In the genomic region with DNA sequence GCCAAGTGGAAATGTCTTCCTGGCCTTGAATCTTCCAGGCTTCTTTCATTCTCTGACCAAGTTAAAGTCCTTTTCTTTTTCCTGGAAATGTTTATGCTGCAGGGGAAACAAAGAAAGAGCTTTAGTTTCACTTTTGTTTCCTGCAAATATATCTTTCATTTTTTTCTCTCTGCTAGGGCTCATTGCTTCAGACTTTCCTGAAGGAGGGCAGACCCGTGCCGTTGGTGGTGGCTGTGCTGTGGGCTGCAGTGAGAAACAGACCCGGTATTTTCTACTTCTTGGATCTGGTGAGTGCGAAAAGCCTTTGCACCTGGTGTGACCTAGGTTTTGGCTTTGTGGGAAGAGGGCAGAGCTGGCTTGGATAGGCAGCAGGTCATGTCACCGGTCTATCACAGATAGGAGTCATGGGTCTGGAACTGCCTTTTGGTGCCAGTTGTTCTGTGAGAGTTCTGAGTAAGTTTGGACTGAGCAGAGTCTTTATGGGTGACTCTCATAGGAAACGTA, we compare ENCODE assay signal across 11 mouse cellular contexts. TPM values are rescaled to one million over a fixed set of nuclear protein-coding genes. Genes with fewer than 3 reads are reported as not detected.
DNase-seq lines count a peak whose midpoint lies in the region; ATAC-seq and TF ChIP-seq lines count a peak whose summit lies in the region.
"Had no signal": no experiment of that assay in that cellular context is flagged by ENCODE, and none has a peak within 500 bp of the region (broad histone marks: within the 10 kb centered on the region; RNA-seq: fewer than 3 reads in every experiment).

No protein-coding gene starts in this region.

- H3K36me3 ChIP-seq in liver, embryonic 14.5 days (replicated peaks; ENCODE audit: control insufficient read depth, insufficient read depth, low read depth) = no peaks in the 10 kb centered on the region
- no peaks in the 10 kb centered on the region for H3K36me3 ChIP-seq in midbrain, embryonic 16.5 days (ENCODE audit: control insufficient read depth, insufficient read depth, low read length)
- H3K36me3 ChIP-seq: limb, embryonic 12.5 days; neural tube, embryonic 13.5 days had no signal

- H3K27ac ChIP-seq in liver, embryonic 14.5 days = peak overlapping the region; percentile 74
- no peak overlapping the region for H3K27ac ChIP-seq in midbrain, embryonic 16.5 days (ENCODE audit: low read length)
- H3K27ac ChIP-seq: limb, embryonic 12.5 days; neural tube, embryonic 13.5 days had no signal

- TF ChIP-seq EP300 in liver, embryonic 14.5 days (IDR thresholded peaks at IDR 0.05; ENCODE audit: low read depth) = no peak

- no peaks in the 10 kb centered on the region for H3K27me3 ChIP-seq in liver, embryonic 14.5 days (ENCODE audit: control insufficient read depth, insufficient read depth, low read length)
- no peaks in the 10 kb centered on the region for H3K27me3 ChIP-seq in midbrain, embryonic 16.5 days (ENCODE audit: control insufficient read depth, insufficient read depth, low read depth, low read length)
- H3K27me3 ChIP-seq: limb, embryonic 12.5 days; neural tube, embryonic 13.5 days had no signal

- H3K4me3 ChIP-seq in liver, embryonic 14.5 days (ENCODE audit: insufficient read depth in 1 of 2, low read depth in 2 of 2, low read length in 2 of 2) = peak overlapping the region in 1 of 2 experiments; percentile 16; a peak in 3 of 4 replicates
- no peak overlapping the region for H3K4me3 ChIP-seq in midbrain, embryonic 16.5 days (ENCODE audit: low read depth, low read length)
- H3K4me3 ChIP-seq: limb, embryonic 12.5 days; neural tube, embryonic 13.5 days had no signal

- WGBS in liver, embryonic 14.5 days (ENCODE audit: insufficient replicate concordance) = 59% methylated on average over 6 of the region's 6 CpGs
- WGBS in midbrain, embryonic 16.5 days = 80% methylated on average over 6 of the region's 6 CpGs

- H3K9ac ChIP-seq in liver, embryonic 14.5 days (replicated peaks) = peak overlapping the region; percentile 39
- H3K9ac ChIP-seq in midbrain, embryonic 16.5 days (ENCODE audit: low read depth, low read length) = no peak overlapping the region
- H3K9ac ChIP-seq: limb, embryonic 12.5 days; neural tube, embryonic 13.5 days had no signal

- H3K4me1 ChIP-seq in liver, embryonic 14.5 days (replicated peaks; ENCODE audit: control insufficient read depth in 2 of 2, insufficient read depth in 2 of 2, low read length in 1 of 2) = peaks cover 73 to 83% of the 10 kb centered on the region in 2 experiments
- peaks cover 3% of the 10 kb centered on the region; the same call in 1 of the 2 replicates for H3K4me1 ChIP-seq in midbrain, embryonic 16.5 days (ENCODE audit: control insufficient read depth, insufficient read depth, low read length)
- H3K4me1 ChIP-seq: neural tube, embryonic 13.5 days had no signal

- ATAC-seq in common myeloid progenitor, adult 5-6 weeks (replicated peaks; ENCODE audit: low read depth, poor library complexity, severe bottlenecking) = peak; percentile 10; the same call in 1 of the 2 replicates
- ATAC-seq in liver, embryonic 14.5 days (ENCODE audit: insufficient read depth) = no peak
- ATAC-seq in midbrain, embryonic 16.5 days = no peak

- H3K4me2 ChIP-seq in liver, embryonic 14.5 days (ENCODE audit: low read depth) = peak overlapping the region; percentile 52
- H3K4me2 ChIP-seq in midbrain, embryonic 16.5 days (ENCODE audit: low read length) = no peak overlapping the region
- H3K4me2 ChIP-seq: limb, embryonic 12.5 days; neural tube, embryonic 13.5 days had no signal

- no peak for TF ChIP-seq CTCF in liver, embryonic 14.5 days (IDR thresholded peaks at IDR 0.05; ENCODE audit: low read depth)

- no peaks in the 10 kb centered on the region for H3K9me3 ChIP-seq in liver, embryonic 14.5 days (ENCODE audit: control insufficient read depth, low read length)
- no peaks in the 10 kb centered on the region for H3K9me3 ChIP-seq in midbrain, embryonic 16.5 days (replicated peaks; ENCODE audit: control insufficient read depth, low read length, poor library complexity, severe bottlenecking)
- H3K9me3 ChIP-seq: limb, embryonic 12.5 days; neural tube, embryonic 13.5 days had no signal

- peak; percentile 43 to 47 for DNase-seq in spleen, postnatal 10 days (ENCODE audit: low spot score in 2 of 2)
- DNase-seq in spleen, adult 12 weeks (ENCODE audit: low spot score) = no peak
- no peak for DNase-seq in liver, embryonic 14.5 days (ENCODE audit: low read depth in 3 of 3, low spot score in 3 of 3)
- DNase-seq in thymus, postnatal 25 days = peak; percentile 61
- DNase-seq in adrenal gland, postnatal 36 days = no peak
- DNase-seq: kidney, adult 8-10 months had no signal

RNA-seq across cellular contexts. Expression of a gene that starts 10.5 kb away (rescaled TPM):
- 58.3 and 68.1 TPM in 2 replicates for total RNA-seq in common myeloid progenitor, adult 5-6 weeks (2017)
- polyA plus RNA-seq in liver, embryonic 14.5 days (2012; rRNA removed) = 2.4 and 3.2 TPM in 2 replicates
- 6.2 and 7.6 TPM in 2 replicates for polyA plus RNA-seq in liver, embryonic 14.5 days (2014; fragmentation: Nextera tagmentation; extraction: Ambion mirVana)
- 1 to 10 TPM; 3.9 to 6.6 TPM for total RNA-seq in adrenal gland, postnatal 36 days (2021)
- 0.52 and 0.53 TPM in 2 replicates for polyA plus RNA-seq in midbrain, embryonic 16.5 days (2015; fragmentation: Nextera tagmentation; extraction: Ambion mirVana)

RNA-seq across cellular contexts. Expression of a gene that starts 22.9 kb away (rescaled TPM):
- total RNA-seq in common myeloid progenitor, adult 5-6 weeks (2017) = 190 and 320 TPM in 2 replicates
- polyA plus RNA-seq in liver, embryonic 14.5 days (2012; rRNA removed) = 0.06 and 0.27 TPM in 2 replicates
- 0.35 and 0.51 TPM in 2 replicates for polyA plus RNA-seq in liver, embryonic 14.5 days (2014; fragmentation: Nextera tagmentation; extraction: Ambion mirVana)
- total RNA-seq in adrenal gland, postnatal 36 days (2021) = 1 to 10 TPM; 2.4 to 3.6 TPM
- not detected in 2 replicates for polyA plus RNA-seq in midbrain, embryonic 16.5 days (2015; fragmentation: Nextera tagmentation; extraction: Ambion mirVana)
- polyA plus RNA-seq: limb, embryonic 12.5 days had no signal

RNA-seq across cellular contexts. Expression of a gene that starts 27.8 kb away (rescaled TPM):
- not detected in 2 replicates for total RNA-seq in common myeloid progenitor, adult 5-6 weeks (2017)
- not detected in 2 replicates for polyA plus RNA-seq in liver, embryonic 14.5 days (2012; rRNA removed)
- polyA plus RNA-seq in liver, embryonic 14.5 days (2014; fragmentation: Nextera tagmentation; extraction: Ambion mirVana) = not detected in 2 replicates
- 1 to 10 TPM; 1.1 to 2.1 TPM for total RNA-seq in adrenal gland, postnatal 36 days (2021)
- not detected in 2 replicates for polyA plus RNA-seq in midbrain, embryonic 16.5 days (2015; fragmentation: Nextera tagmentation; extraction: Ambion mirVana)
- polyA plus RNA-seq: cortical plate, adult 2 months; limb, embryonic 12.5 days; neural tube, embryonic 13.5 days had no signal

RNA-seq across cellular contexts. Expression of a gene that starts 35.9 kb away (rescaled TPM):
- total RNA-seq in common myeloid progenitor, adult 5-6 weeks (2017) = 22.4 and 24.8 TPM in 2 replicates
- polyA plus RNA-seq in liver, embryonic 14.5 days (2012; rRNA removed) = 0.34 and 0.56 TPM in 2 replicates
- polyA plus RNA-seq in liver, embryonic 14.5 days (2014; fragmentation: Nextera tagmentation; extraction: Ambion mirVana) = 0.51 and 0.57 TPM in 2 replicates
- total RNA-seq in adrenal gland, postnatal 36 days (2021) = 1 to 10 TPM; 2.5 to 4.8 TPM
- 0.23 and 0.35 TPM in 2 replicates for polyA plus RNA-seq in midbrain, embryonic 16.5 days (2015; fragmentation: Nextera tagmentation; extraction: Ambion mirVana)

RNA-seq across cellular contexts. Expression of a gene that starts 55.2 kb away (rescaled TPM):
- not detected in 2 replicates for total RNA-seq in common myeloid progenitor, adult 5-6 weeks (2017)
- polyA plus RNA-seq in liver, embryonic 14.5 days (2012; rRNA removed) = not detected in 2 replicates
- polyA plus RNA-seq in liver, embryonic 14.5 days (2014; fragmentation: Nextera tagmentation; extraction: Ambion mirVana) = not detected in 2 replicates
- total RNA-seq in adrenal gland, postnatal 36 days (2021) = not detected
- polyA plus RNA-seq in midbrain, embryonic 16.5 days (2015; fragmentation: Nextera tagmentation; extraction: Ambion mirVana) = not detected in 2 replicates
- polyA plus RNA-seq: cortical plate, adult 2 months; limb, embryonic 12.5 days; neural tube, embryonic 13.5 days had no signal

Comparison
In these comparisons a context has a peak if more than half of its experiments do, and no peak if none do; other contexts are left out.
1. DNase-seq: peak in spleen, postnatal 10 days (2 of 2) and thymus, postnatal 25 days (single experiment); none in spleen, adult 12 weeks (single experiment), liver, embryonic 14.5 days (0 of 3) and adrenal gland, postnatal 36 days (0 of 2).
2. RNA of a gene that starts 22.9 kb away (total RNA-seq): 190 to 320 TPM in common myeloid progenitor, adult 5-6 weeks; 2.4 to 3.6 TPM in adrenal gland, postnatal 36 days; every median in the first group is over 10 times any median in the second.